Mouse (Mus musculus) gastrocnemius, postnatal 25 days (tissue): ENCODE results near the gene Sh3bgrl2. TPM values are rescaled to one million over a fixed set of nuclear protein-coding genes. Genes with fewer than 3 reads are reported as not detected.

Experiments used
- DNase-seq: peaks from one replicate; pipeline ENCODE4 v3.0.0; 2022
- total RNA-seq, 2 experiments: library from RNA; stranded (reverse); gene quantifications; 1 replicate in 1 of 2; 2 replicates in 1 of 2; pipeline ENCODE4 v1.2.3; 2021

Gene Sh3bgrl2
- total RNA-seq, 2 experiments from 2014 or later = 1.4 to 1.9 TPM

GRCm38 (mm10) chr9:83556780-83557771 is 8.9 kb downstream of the Sh3bgrl2 start:
- peak; percentile 28 for DNase-seq

- DNase-seq = no peak
Measured at GRCm38 (mm10) chr9:83560670-83561069, 12.5 kb downstream of the Sh3bgrl2 start.

GRCm38 (mm10) chr9:83562889-83563288 is 14.8 kb downstream of the Sh3bgrl2 start:
- DNase-seq = no peak

- DNase-seq = no peak
Measured at GRCm38 (mm10) chr9:83563808-83564549, 15.9 kb downstream of the Sh3bgrl2 start.

GRCm38 (mm10) chr9:83564934-83565652 is 17.0 kb downstream of the Sh3bgrl2 start:
- DNase-seq = no peak

GRCm38 (mm10) chr9:83566141-83566540 is 18.0 kb downstream of the Sh3bgrl2 start:
- DNase-seq = no peak

- DNase-seq = no peak
Measured at GRCm38 (mm10) chr9:83568125-83568524, 20.0 kb downstream of the Sh3bgrl2 start.

GRCm38 (mm10) chr9:83568937-83569336 is 20.8 kb downstream of the Sh3bgrl2 start:
- no peak for DNase-seq

GRCm38 (mm10) chr9:83569898-83570297 is 21.8 kb downstream of the Sh3bgrl2 start:
- DNase-seq = no peak

GRCm38 (mm10) chr9:83571315-83571714 is 23.2 kb downstream of the Sh3bgrl2 start:
- DNase-seq = no peak

GRCm38 (mm10) chr9:83572326-83572725 is 24.2 kb downstream of the Sh3bgrl2 start:
- DNase-seq = no peak

GRCm38 (mm10) chr9:83572870-83573269 is 24.7 kb downstream of the Sh3bgrl2 start:
- DNase-seq = no peak

GRCm38 (mm10) chr9:83573588-83573987 is 25.5 kb downstream of the Sh3bgrl2 start:
- DNase-seq = no peak

- DNase-seq = no peak
Measured at GRCm38 (mm10) chr9:83575403-83575802, 27.3 kb downstream of the Sh3bgrl2 start.

- no peak for DNase-seq
Measured at GRCm38 (mm10) chr9:83576018-83576688, 28.0 kb downstream of the Sh3bgrl2 start.

GRCm38 (mm10) chr9:83576689-83577057 is 28.5 kb downstream of the Sh3bgrl2 start:
- no peak for DNase-seq

GRCm38 (mm10) chr9:83577260-83577659 is 29.1 kb downstream of the Sh3bgrl2 start:
- DNase-seq = no peak

- no peak for DNase-seq
Measured at GRCm38 (mm10) chr9:83579049-83579448, 30.9 kb downstream of the Sh3bgrl2 start.

- no peak for DNase-seq
Measured at GRCm38 (mm10) chr9:83582748-83583147, 34.6 kb downstream of the Sh3bgrl2 start.

GRCm38 (mm10) chr9:83586316-83587050 is 38.4 kb downstream of the Sh3bgrl2 start:
- DNase-seq = no peak

- no peak for DNase-seq
Measured at GRCm38 (mm10) chr9:83587116-83587515, 39.0 kb downstream of the Sh3bgrl2 start.
